Mouse (Mus musculus) bone marrow macrophage, adult 2 months (primary cell): Measurements from ENCODE around the gene Myd88. TPM values are rescaled to one million over a fixed set of nuclear protein-coding genes. Genes with fewer than 3 reads are reported as not detected.

Experiments
- H3K27ac ChIP-seq: 2 replicates; pipeline ENCODE4 v1.5.1; 2012; ENCODE audit warnings: low read depth, low read length; ENCODE audit not compliant: insufficient read depth
- H3K4me1 ChIP-seq: 2 replicates; pipeline ENCODE4 v1.6.1; 2012; ENCODE audit warnings: low read length; ENCODE audit not compliant: control insufficient read depth, insufficient read depth
- H3K4me3 ChIP-seq: 2 replicates; pipeline ENCODE4 v1.5.1; 2012; ENCODE audit warnings: mild to moderate bottlenecking, low read length, moderate library complexity; ENCODE audit not compliant: insufficient read depth
- CTCF ChIP-seq: IDR thresholded peaks from 2 replicates; pipeline ENCODE4 v1.5.1; 2012; ENCODE audit warnings: low read depth, mild to moderate bottlenecking, low read length, moderate library complexity
- POLR2A ChIP-seq: IDR thresholded peaks from 2 replicates; pipeline ENCODE4 v1.6.1; 2012; ENCODE audit warnings: mild to moderate bottlenecking, low read depth, low read length, borderline replicate concordance
- polyA plus RNA-seq: library from polyadenylated mRNA; stranded (reverse); fragments of >200 nt; gene quantifications from 2 replicates; pipeline ENCODE4 v1.2.4, GENCODE M21; 2012; ENCODE audit not compliant: missing spikeins, insufficient read depth, insufficient read length

The Myd88 gene
- polyA plus RNA-seq, 1 experiment = 93.5 TPM

DNA sequence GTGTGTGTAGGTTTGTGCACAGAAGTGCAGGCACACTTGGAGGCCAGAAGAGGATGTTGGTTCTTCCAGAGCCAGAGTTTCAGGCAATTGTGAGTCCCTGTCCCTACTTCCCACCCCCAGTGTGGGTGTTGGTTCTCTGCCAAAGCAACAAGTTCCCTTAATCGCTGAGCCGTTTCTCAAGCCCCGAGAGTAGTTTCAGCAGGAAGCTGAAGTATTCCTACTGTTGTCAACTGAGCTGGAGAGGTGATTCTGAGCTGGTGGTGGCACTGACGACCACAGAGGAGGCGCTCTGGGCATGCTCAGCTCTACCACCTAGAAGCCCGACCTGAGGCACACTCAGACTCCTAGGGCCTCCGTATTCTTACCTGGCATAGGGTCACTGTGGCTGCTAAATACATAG, 24.1 kb upstream of the Myd88 start, which contains the start of gene Slc22a14:
Slc22a14 (minus strand) TSS at position 270 of the 400 bp plus-strand sequence.
- Histone ChIP-seq H3K27ac (peak within 1 kb of the TSS; percentile 32; the same call in 1 of the 2 replicates), H3K4me1 (peaks cover 15% of the 10 kb centered on the region), H3K4me3 (no peak within 1 kb of the TSS)
- TF ChIP-seq POLR2A = no peak
- TF ChIP-seq CTCF = no peak

DNA sequence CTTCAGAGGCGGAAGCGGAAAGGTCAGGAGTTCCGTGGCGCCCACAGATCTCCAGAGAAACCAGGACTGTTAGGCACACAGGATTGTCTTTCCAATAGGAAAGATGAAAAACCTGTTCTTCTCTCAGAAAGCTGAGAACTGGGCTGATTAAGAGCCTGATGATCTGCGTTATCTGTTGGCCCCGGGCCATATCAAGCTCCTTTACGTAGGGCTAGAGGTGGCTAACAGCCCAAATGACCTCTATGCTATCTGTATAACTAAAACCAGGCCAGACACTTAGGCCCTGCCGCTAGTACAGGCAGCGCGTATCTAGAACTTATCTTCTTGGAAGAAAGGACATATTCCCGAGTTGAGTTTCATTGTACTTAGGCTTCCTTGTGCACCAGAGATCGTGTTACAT, 22.0 kb upstream of the Myd88 start:
- H3K27ac ChIP-seq = no peak overlapping the region
- H3K4me3 ChIP-seq = no peak overlapping the region
- TF ChIP-seq CTCF (no peak), POLR2A (no peak)
- H3K4me1 ChIP-seq = peaks cover 15% of the 10 kb centered on the region

DNA sequence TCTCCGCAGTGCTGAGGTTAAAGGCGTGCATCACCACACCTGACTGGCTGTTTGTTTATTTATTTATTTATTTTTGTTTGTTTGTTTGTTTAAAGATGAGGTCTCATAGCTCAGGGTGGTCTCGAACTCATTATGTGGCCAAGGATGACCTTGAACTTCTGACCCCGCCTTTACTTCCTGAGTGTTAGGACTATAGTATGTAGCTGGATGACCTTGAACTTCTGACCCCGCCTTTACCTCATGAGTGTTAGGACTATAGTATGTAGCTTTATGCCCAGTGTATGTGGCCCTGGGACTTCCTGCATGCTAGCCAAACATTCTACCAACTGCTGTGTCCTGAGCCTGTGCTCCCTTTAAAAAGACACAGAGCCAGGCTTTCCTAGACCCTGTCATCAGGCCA, 20.2 kb upstream of the Myd88 start:
- no peak overlapping the region for H3K27ac ChIP-seq
- H3K4me1 ChIP-seq = peaks cover 17% of the 10 kb centered on the region
- TF ChIP-seq CTCF (no peak), POLR2A (no peak)
- H3K4me3 ChIP-seq = no peak overlapping the region

DNA sequence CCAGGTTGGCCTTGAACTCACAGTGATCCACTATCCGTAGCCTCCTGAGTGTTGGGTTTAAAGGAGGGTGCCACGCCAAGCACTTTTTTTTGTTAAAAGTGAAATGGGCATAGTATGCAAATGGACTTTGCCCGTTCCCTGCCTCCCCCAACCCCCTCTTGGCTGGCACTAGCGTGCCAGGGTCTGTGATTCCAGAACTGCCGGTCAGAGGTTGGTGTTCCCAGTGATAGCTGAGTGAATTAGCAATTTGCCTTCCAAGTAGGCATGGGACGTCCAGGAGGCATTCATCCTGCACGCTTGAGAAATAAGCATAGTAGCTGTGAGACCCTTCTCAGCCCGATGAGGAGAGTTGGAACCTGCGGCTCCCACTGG, 16.8 kb upstream of the Myd88 start:
- Histone ChIP-seq H3K27ac (no peak overlapping the region), H3K4me1 (peaks cover 2% of the 10 kb centered on the region; the same call in 1 of the 2 replicates), H3K4me3 (peak overlapping the region; percentile 94)
- TF ChIP-seq POLR2A (no peak), CTCF (no peak)

DNA sequence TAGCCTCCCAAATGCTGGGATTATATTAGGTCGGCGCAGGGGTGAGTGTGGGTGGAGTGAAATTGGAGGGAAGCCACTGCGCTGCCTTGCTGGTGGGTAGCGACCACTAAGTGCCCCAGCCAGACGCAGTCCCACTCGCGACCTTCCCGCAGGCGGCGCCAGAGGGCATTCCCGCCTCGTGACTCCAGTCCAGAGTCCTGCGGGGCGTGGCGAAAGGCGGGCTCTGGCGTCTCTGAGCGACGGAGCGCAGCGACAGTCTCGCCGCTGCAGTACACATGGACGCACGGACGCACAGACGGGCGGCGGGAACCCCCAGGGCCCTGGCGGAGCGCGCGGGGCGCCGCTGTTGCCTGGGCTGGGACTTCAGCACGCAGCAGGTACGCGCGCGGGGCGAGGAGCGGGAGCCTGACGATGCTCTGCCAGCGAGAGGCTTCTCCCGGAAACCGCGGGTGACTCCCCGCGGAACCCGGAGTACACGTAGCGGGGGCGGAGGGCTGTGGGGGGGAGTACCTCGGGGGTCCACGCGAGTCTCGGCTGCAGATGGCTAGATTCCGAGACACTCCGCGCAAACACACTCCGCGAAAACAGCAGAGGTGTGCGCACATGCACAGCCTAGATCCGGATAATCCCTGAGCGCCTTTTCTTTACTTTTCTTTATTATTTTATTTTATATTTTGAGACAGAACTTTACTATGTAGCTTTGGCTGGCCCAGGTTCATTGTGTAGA, 16.3 kb upstream of the Myd88 start, which contains the start of gene Xylb:
Xylb (plus strand) TSS at position 51 of the 727 bp plus-strand sequence.
- Histone ChIP-seq H3K27ac (no peak within 1 kb of the TSS), H3K4me3 (peak within 1 kb of the TSS; percentile 94), H3K4me1 (peaks cover 2% of the 10 kb centered on the region; the same call in 1 of the 2 replicates)
- TF ChIP-seq CTCF = peak; percentile 46
- no peak for TF ChIP-seq POLR2A

DNA sequence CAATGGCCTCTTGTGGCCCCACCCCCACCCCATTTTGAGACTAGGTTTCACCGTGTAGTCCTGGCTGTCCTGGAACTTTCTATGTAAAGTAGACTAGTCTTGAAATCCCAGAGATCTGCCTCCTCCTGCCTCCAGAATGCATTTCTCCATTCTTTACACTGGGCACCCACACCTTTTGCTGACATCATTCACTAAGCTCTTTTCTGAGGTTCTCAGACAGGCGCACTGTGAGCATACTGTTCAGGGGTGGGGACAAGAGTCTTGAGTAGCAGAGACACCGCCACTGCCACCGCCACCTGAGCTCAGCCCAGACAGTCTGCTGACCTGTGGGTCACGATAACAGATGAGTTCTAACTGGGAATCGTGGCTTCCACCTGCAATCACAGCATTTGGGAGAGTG, 14.7 kb upstream of the Myd88 start:
- TF ChIP-seq POLR2A (no peak), CTCF (no peak)
- H3K27ac ChIP-seq = no peak overlapping the region
- no peak overlapping the region for H3K4me3 ChIP-seq
- H3K4me1 ChIP-seq = peaks cover 2% of the 10 kb centered on the region; the same call in 1 of the 2 replicates

DNA sequence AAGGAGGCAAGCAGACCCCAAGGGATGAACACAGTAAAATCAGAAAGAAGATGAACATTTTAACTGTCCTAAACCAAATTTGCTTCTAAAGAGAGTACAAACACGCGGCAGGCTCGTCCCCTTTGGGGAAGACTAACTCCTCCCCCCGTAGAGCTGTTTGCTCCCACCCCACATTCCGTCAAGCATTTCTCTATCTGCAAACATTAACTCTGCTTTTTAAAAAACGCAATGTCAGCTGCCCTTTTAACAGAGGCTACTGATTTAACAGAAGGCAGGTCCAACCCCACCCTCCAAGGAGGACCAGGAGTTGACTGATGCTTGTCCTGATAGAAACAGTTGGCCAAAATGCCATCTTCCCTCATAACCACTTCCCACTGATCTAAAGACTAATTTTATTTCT, 12.7 kb upstream of the Myd88 start:
- TF ChIP-seq POLR2A (no peak), CTCF (no peak)
- H3K4me3 ChIP-seq = no peak overlapping the region
- no peak overlapping the region for H3K27ac ChIP-seq
- H3K4me1 ChIP-seq = peaks cover 2% of the 10 kb centered on the region; the same call in 1 of the 2 replicates

DNA sequence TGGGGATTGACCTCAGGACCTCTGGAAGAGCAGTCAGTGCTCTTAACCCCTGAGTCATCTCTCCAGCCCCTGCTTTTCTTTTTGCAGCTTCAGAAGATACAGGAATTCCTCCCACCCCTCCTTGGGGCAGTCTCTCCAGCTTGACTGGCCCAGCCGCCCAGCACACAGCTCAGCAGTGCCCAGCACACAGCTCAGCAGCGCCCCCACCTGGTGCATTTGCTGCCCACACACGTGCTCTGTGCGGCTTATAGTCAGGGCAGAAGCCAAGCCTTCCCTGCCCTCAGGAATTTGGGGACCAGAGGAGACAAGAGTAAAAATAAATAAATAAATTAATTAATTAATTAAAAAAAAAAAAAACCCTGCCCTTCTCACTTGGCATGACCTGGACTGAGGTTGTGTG, 10.8 kb upstream of the Myd88 start:
- Histone ChIP-seq H3K4me3 (no peak overlapping the region), H3K27ac (no peak overlapping the region), H3K4me1 (no peaks in the 10 kb centered on the region)
- TF ChIP-seq POLR2A (no peak), CTCF (peak; percentile 65)

DNA sequence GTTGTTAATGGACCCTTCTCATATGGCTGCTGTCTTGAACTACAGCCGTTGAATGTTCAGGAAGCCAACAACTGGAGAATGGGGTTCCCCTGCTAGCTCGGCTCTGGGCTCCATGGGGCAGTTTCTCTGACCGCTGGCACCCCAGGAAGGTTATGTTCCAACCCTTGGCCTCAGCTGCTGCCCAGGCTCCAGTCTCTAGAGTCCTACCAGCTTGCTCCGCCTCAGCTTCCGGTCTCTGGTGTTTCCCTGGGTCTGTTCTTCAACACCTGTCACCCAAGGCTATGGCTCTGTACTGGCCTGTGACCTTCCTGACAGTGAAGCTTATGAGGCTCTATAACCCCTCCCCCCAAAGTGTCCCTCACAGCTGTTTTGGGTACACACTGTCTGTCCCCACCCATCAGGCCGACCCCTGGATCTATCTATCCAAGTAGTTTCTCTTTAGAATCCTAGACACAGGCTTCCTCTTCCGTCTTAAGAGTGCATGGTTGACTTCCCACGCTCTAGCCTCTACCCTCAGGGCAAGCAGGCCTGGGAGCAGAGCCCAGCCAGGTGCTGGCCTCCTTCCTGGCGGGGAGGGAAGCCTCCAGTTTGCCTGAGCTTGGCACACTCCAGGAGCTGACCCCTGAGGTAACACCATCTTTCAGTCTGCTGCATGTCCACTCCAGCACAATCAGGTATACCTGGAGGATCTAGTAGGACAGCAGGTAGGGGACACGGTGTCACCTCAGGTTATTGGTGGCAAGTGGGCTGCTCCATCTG, 9.9 kb upstream of the Myd88 start:
- Histone ChIP-seq H3K4me3 (no peak overlapping the region), H3K27ac (no peak overlapping the region), H3K4me1 (no peaks in the 10 kb centered on the region)
- TF ChIP-seq POLR2A (no peak), CTCF (no peak)

DNA sequence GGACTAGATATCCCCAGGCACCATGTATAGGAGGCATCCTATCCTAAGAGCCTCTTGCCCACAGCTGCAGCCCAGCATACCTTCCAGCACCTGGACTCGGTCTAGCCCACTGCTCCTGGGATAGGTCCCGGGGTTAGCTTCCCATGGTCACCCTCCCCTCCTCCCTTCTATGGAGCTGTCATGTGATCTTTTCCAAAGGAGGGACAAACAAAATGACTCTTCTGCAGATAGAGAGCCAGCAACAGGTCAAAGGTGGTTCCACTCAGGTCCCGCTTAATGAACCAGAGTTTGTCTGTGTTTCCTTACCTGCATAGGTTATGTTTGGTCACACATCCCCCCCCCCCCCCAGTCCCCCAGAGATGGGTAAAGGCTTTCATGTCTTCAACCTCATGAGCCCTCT, 9.3 kb upstream of the Myd88 start:
- no peaks in the 10 kb centered on the region for H3K4me1 ChIP-seq
- no peak overlapping the region for H3K27ac ChIP-seq
- H3K4me3 ChIP-seq = no peak overlapping the region
- TF ChIP-seq CTCF (no peak), POLR2A (no peak)

DNA sequence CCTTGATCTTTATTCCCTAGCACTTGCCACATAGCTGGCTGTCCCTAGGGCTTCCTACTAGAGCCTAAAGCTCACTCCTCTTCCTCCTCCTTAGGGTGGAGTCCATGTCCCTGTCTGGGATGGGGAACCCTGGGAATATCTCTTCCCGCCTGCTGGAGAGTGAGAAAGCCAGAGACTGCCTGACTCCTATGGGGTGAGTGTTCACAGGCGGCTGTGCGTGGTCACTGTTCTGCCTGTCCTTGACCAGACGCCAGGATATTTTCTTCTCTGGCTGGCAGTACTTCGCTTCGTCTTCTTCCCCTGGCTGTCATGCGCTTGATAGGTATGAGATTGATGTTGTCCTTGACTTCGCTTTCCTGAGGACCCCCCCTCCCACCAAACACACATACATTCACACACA, 5.2 kb upstream of the Myd88 start:
- Histone ChIP-seq H3K27ac (no peak overlapping the region), H3K4me1 (peaks cover 18% of the 10 kb centered on the region), H3K4me3 (no peak overlapping the region)
- TF ChIP-seq CTCF = no peak
- TF ChIP-seq POLR2A = no peak
